Mouse (Mus musculus) E14TG2a.4 (cell line): Measurements from ENCODE around the gene Actn2.

ENCODE experiments used
- CTCF ChIP-seq: conservative IDR thresholded peaks from 2 replicates; pipeline ENCODE4 v1.5.1; 2014; ENCODE audit warnings: low read length
- NANOG ChIP-seq: IDR thresholded peaks from 2 replicates; pipeline ENCODE4 v1.6.1; 2014; ENCODE audit warnings: borderline replicate concordance, low read length, mixed read lengths

- TF ChIP-seq CTCF (no peak), NANOG (no peak)
Observed at GRCm38 (mm10) chr13:12311930-12312492, 28.5 kb downstream of the Actn2 start.
